Mouse (Mus musculus) midbrain, embryonic 11.5 days (tissue): Measurements from ENCODE around the gene Clca2. TPM values are rescaled to one million over a fixed set of nuclear protein-coding genes. Genes with fewer than 3 reads are reported as not detected.

Source experiments
- ATAC-seq: fragments of 200-750 bp; cut with Nextera tagmentation; 2 replicates; pipeline ENCODE4 v1.8.0; 2017; ENCODE audit warnings: moderate TSS enrichment, moderate library complexity; ENCODE audit not compliant: low FRiP score
- DNase-seq: peaks from one replicate; pipeline ENCODE4 v3.0.0; 2015; ENCODE audit warnings: low spot score; ENCODE audit errors: missing footprints
- H3K27ac ChIP-seq: fragments of 300-500 bp; sonication (generic); 2 replicates; pipeline ENCODE4 v1.5.1; 2014; ENCODE audit warnings: low read depth, low read length
- H3K27me3 ChIP-seq: fragments of 300-500 bp; sonication (generic); 2 replicates; pipeline ENCODE4 v1.6.1; 2014; ENCODE audit warnings: mild to moderate bottlenecking, low read length, moderate library complexity, mixed read lengths; ENCODE audit not compliant: control insufficient read depth, insufficient read depth
- H3K36me3 ChIP-seq: fragments of 300-500 bp; sonication (generic); 2 replicates; pipeline ENCODE4 v1.6.1; 2014; ENCODE audit warnings: mild to moderate bottlenecking, low read length, moderate library complexity, mixed read lengths; ENCODE audit not compliant: control insufficient read depth, insufficient read depth
- H3K4me1 ChIP-seq: fragments of 300-500 bp; sonication (generic); 2 replicates; pipeline ENCODE4 v1.6.1; 2014; ENCODE audit warnings: low read length; ENCODE audit not compliant: control insufficient read depth, insufficient read depth
- H3K4me2 ChIP-seq: fragments of 300-500 bp; sonication (generic); 2 replicates; pipeline ENCODE4 v1.6.1; 2014; ENCODE audit warnings: mild to moderate bottlenecking, moderate library complexity
- H3K4me3 ChIP-seq: fragments of 300-500 bp; sonication (generic); 2 replicates; pipeline ENCODE4 v1.5.1; 2014; ENCODE audit warnings: low read depth, low read length
- H3K9ac ChIP-seq: fragments of 300-500 bp; sonication (generic); 2 replicates; pipeline ENCODE4 v1.6.1; 2014; ENCODE audit warnings: low read length
- H3K9me3 ChIP-seq: fragments of 300-500 bp; sonication (generic); 2 replicates; pipeline ENCODE4 v1.6.1; 2016; ENCODE audit warnings: low read length; ENCODE audit not compliant: control insufficient read depth
- WGBS: fragments of 180-500 bp; shearing (Covaris S2); extraction: QIAGEN DNeasy Blood & Tissue Kit; methylation state at CpG from one replicate; pipeline ENCODE4 v1.1.7; 2014; 5-methylcytosine and 5-hydroxymethylcytosine counted together
- polyA plus RNA-seq: library from polyadenylated mRNA; unstranded; fragments of >200 nt; fragmentation: Nextera tagmentation; extraction: Ambion mirVana; gene quantifications from 2 replicates; pipeline ENCODE4 v1.2.1, GENCODE M21; 2014

Gene Clca2
- polyA plus RNA-seq, 1 experiment from 2014 or later = 0.18 TPM

DNA sequence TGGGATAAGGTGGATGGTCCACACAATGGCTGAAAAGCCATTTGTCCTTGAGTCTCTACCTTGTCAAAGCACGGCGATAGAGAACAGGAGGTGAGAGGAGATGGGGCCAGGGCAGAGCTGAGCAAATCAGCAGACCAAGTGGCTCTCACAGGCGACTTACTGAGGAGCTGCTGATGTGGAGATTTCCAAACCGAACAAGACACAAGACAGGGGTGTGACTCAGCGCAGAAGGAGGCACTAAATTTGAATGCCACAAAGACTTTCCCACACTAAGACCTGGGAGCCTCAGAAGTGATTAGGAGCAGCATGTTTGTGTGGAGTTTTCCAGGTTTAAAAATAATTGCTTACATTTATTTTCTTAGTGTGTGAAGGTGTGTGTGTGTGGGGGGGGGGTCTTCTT lies 4.5 kb upstream of the Clca2 start:
- no peak overlapping the region for H3K27ac ChIP-seq
- no peaks in the 10 kb centered on the region for H3K4me1 ChIP-seq
- H3K4me2 ChIP-seq = no peak overlapping the region
- no peaks in the 10 kb centered on the region for H3K27me3 ChIP-seq
- 79% methylated on average over 5 of the region's 5 CpGs for WGBS
- no peak overlapping the region for H3K9ac ChIP-seq
- DNase-seq (no peak), ATAC-seq (no peak)
- no peaks in the 10 kb centered on the region for H3K36me3 ChIP-seq
- no peaks in the 10 kb centered on the region for H3K9me3 ChIP-seq
- H3K4me3 ChIP-seq = no peak overlapping the region

DNA sequence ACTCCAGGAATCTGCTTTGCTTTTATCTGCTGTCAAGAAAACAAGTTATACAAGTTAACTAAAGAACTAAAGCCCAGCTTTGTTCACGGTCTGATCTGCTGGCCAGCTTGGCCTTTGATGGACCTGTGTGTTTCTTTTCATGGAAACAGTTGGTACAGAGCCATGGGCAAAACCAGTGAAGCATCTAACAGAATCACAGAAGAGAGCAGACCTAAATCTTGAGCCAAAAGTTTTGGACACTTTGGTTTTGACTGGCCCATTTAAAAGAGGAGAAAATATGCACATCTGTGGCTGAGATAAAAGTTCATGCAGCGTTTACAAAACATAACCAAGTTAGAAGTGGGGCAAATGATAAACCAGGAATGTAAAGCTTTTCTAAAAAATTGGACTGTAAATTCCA lies 4.1 kb upstream of the Clca2 start:
- no peaks in the 10 kb centered on the region for H3K4me1 ChIP-seq
- H3K27me3 ChIP-seq = no peaks in the 10 kb centered on the region
- H3K4me3 ChIP-seq = no peak overlapping the region
- no peaks in the 10 kb centered on the region for H3K9me3 ChIP-seq
- ATAC-seq (no peak), DNase-seq (no peak)
- H3K9ac ChIP-seq = no peak overlapping the region
- 88% methylated on average over 2 of the region's 2 CpGs for WGBS
- no peak overlapping the region for H3K27ac ChIP-seq
- no peaks in the 10 kb centered on the region for H3K36me3 ChIP-seq
- no peak overlapping the region for H3K4me2 ChIP-seq

DNA sequence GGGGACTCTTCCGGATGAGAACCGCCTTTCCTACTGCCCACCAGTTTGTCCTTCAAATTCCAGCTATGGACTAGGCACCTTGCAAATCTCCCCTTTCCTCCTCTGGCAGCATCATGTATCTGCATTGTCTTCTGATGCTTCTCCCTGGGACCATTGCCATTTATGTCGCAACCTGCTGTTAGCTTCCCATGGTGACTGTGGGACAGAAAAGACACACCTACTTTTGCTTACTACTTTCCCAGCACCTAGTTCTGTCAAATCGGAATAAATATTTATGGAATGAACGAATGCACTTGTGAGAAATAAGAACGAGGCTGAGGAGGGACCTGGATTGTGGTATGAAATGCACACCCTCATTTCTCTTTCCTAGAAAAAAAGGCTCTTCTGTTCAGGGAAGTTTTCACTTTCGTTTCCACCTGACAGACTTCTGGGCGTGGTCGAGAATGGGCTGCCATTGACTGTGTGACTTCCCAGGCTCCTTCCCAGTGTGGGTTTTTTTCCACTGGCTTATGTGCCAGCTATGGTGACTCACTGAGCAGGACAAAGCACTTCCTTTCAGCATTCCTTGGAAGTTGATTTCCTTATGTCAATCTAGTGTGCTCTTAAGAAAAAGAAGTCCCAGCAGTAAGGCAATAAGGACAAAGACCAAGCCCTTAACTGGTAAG lies 2.8 kb upstream of the Clca2 start:
- no peaks in the 10 kb centered on the region for H3K36me3 ChIP-seq
- no peaks in the 10 kb centered on the region for H3K9me3 ChIP-seq
- ATAC-seq (no peak), DNase-seq (no peak)
- H3K4me1 ChIP-seq = no peaks in the 10 kb centered on the region
- WGBS = 87% methylated on average over 9 of the region's 9 CpGs
- no peak overlapping the region for H3K27ac ChIP-seq
- H3K9ac ChIP-seq = no peak overlapping the region
- no peaks in the 10 kb centered on the region for H3K27me3 ChIP-seq
- H3K4me2 ChIP-seq = no peak overlapping the region
- H3K4me3 ChIP-seq = no peak overlapping the region

GRCm38 (mm10) chr3:145087857-145088598 lies 11.2 kb downstream of the Clca2 start:
- ATAC-seq (no peak), DNase-seq (no peak)
- no peaks in the 10 kb centered on the region for H3K27me3 ChIP-seq
- no peak overlapping the region for H3K27ac ChIP-seq
- no peaks in the 10 kb centered on the region for H3K36me3 ChIP-seq
- WGBS = 77% methylated on average over 8 of the region's 8 CpGs
- H3K9ac ChIP-seq = no peak overlapping the region
- H3K4me3 ChIP-seq = no peak overlapping the region
- H3K9me3 ChIP-seq = no peaks in the 10 kb centered on the region
- H3K4me2 ChIP-seq = no peak overlapping the region
- no peaks in the 10 kb centered on the region for H3K4me1 ChIP-seq

- ATAC-seq = no peak
- Histone ChIP-seq H3K4me1 (no peaks in the 10 kb centered on the region), H3K4me2 (no peak overlapping the region), H3K9ac (no peak overlapping the region), H3K4me3 (no peak overlapping the region), H3K9me3 (no peaks in the 10 kb centered on the region), H3K36me3 (no peaks in the 10 kb centered on the region), H3K27ac (no peak overlapping the region), H3K27me3 (no peaks in the 10 kb centered on the region)
- WGBS = 95% methylated on average over 14 of the region's 14 CpGs
- DNase-seq = no peak
Observed at GRCm38 (mm10) chr3:145086180-145086579, 13.1 kb downstream of the Clca2 start.

DNA sequence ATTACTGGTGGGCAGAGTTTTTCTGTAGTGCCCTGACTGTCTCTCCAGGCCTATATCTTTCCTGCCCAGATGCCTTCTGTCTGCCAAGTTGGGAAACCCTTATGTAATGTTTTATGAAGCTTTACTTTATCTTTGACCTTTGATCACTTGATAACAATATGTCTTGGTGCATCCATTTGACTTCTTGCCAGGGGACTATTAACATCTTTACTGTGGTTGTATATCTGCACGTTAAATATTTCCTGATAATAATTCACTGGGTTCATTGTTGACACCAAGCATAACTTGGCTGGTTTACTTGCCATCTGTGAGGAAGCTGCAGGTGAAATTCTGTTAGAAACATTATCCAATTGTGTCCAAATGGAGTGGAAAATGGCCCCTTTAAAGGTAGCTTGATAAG lies 16.2 kb downstream of the Clca2 start:
- no peak for DNase-seq

GRCm38 (mm10) chr3:145080904-145081303 lies 18.3 kb downstream of the Clca2 start:
- no peaks in the 10 kb centered on the region for H3K9me3 ChIP-seq
- H3K4me3 ChIP-seq = no peak overlapping the region
- no peak overlapping the region for H3K9ac ChIP-seq
- ATAC-seq = no peak
- H3K27me3 ChIP-seq = no peaks in the 10 kb centered on the region
- DNase-seq = no peak
- H3K4me2 ChIP-seq = no peak overlapping the region
- WGBS = 84% methylated on average over 8 of the region's 8 CpGs
- no peaks in the 10 kb centered on the region for H3K4me1 ChIP-seq
- no peak overlapping the region for H3K27ac ChIP-seq
- no peaks in the 10 kb centered on the region for H3K36me3 ChIP-seq

More for the DNA sequence above, 16.2 kb downstream of the Clca2 start:
- Histone ChIP-seq H3K27ac (no peak overlapping the region), H3K9me3 (no peaks in the 10 kb centered on the region), H3K4me3 (no peak overlapping the region), H3K9ac (no peak overlapping the region), H3K36me3 (no peaks in the 10 kb centered on the region), H3K27me3 (no peaks in the 10 kb centered on the region), H3K4me1 (no peaks in the 10 kb centered on the region), H3K4me2 (no peak overlapping the region)
- ATAC-seq = no peak
- WGBS = 95% methylated on average over 1 of the region's 1 CpGs

- Histone ChIP-seq H3K9ac (no peak overlapping the region), H3K4me1 (no peaks in the 10 kb centered on the region), H3K4me2 (no peak overlapping the region), H3K4me3 (no peak overlapping the region), H3K27me3 (no peaks in the 10 kb centered on the region), H3K36me3 (no peaks in the 10 kb centered on the region), H3K27ac (no peak overlapping the region), H3K9me3 (no peaks in the 10 kb centered on the region)
- WGBS = 86% methylated on average over 6 of the region's 6 CpGs
- ATAC-seq = no peak
- DNase-seq = no peak
Observed at GRCm38 (mm10) chr3:145078405-145078804, 20.8 kb downstream of the Clca2 start.

- H3K4me1 ChIP-seq = no peaks in the 10 kb centered on the region
- H3K27me3 ChIP-seq = no peaks in the 10 kb centered on the region
- no peak for DNase-seq
- no peak overlapping the region for H3K27ac ChIP-seq
- no peaks in the 10 kb centered on the region for H3K36me3 ChIP-seq
- no peak overlapping the region for H3K4me2 ChIP-seq
- H3K9ac ChIP-seq = no peak overlapping the region
- no peak overlapping the region for H3K4me3 ChIP-seq
- H3K9me3 ChIP-seq = no peaks in the 10 kb centered on the region
- no peak for ATAC-seq
- 94% methylated on average over 3 of the region's 3 CpGs for WGBS
Observed at GRCm38 (mm10) chr3:145072339-145072738, 26.9 kb downstream of the Clca2 start.
